Mouse (Mus musculus) heart, adult 2 months (tissue): ENCODE measurements at regions not wholly inside any gene's neighbourhood (a gene's known extent, or its start where the extent isn't known, plus 50 kb on each side); places are given as distances from the start of the nearest gene placed in this dataset.

Experiments
- CTCF ChIP-seq: fragments of 200-600 bp; IDR thresholded peaks from 2 replicates; pipeline ENCODE4 v1.8.1; 2022; ENCODE audit warnings: antibody characterized with exemption, mild to moderate bottlenecking, moderate library complexity
- EP300 ChIP-seq: fragments of 200-500 bp; IDR thresholded peaks from 2 replicates; pipeline ENCODE4 v1.6.1; 2011; ENCODE audit warnings: low read depth, low read length, control low read depth; ENCODE audit not compliant: insufficient read depth
- POLR2A ChIP-seq: fragments of 200-500 bp; IDR thresholded peaks from 2 replicates; pipeline ENCODE4 v1.6.1; 2011; ENCODE audit warnings: mild to moderate bottlenecking, low read depth, low read length, control low read depth; ENCODE audit not compliant: insufficient read depth

GRCm38 (mm10) chr4:89380330-89380945 lies 69.6 kb upstream of the Cdkn2b start:
- TF ChIP-seq CTCF: no peak
- TF ChIP-seq EP300: no peak
- TF ChIP-seq POLR2A: no peak
